Comparison of ENCODE assay signal across 10 mouse cellular contexts in genomic region chr14:32956486-32956885, GRCm38 (mm10). TPM values are rescaled to one million over a fixed set of nuclear protein-coding genes. Genes with fewer than 3 reads are reported as not detected.
DNase-seq lines count a peak whose midpoint lies in the region; ATAC-seq and TF ChIP-seq lines count a peak whose summit lies in the region.
"Had no signal": no experiment of that assay in that cellular context is flagged by ENCODE, and none has a peak within 500 bp of the region (broad histone marks: within the 10 kb centered on the region; RNA-seq: fewer than 3 reads in every experiment).

No protein-coding gene starts in this region.

- no peak for TF ChIP-seq POLR2A in kidney, adult 2 months (IDR thresholded peaks at IDR 0.05; ENCODE audit: low read depth, low read length)

- DNase-seq in adrenal gland, postnatal 14 days, result peak; percentile 43
- no peak for DNase-seq in adrenal gland, postnatal 4 days (ENCODE audit: low spot score in 2 of 2)
- DNase-seq in kidney, adult 2 months, result peak; percentile 12
- peak; percentile 81 for DNase-seq in Muller cell, postnatal 12 days (ENCODE audit: inconsistent ontology term)
- peak; percentile 87 to 90 for DNase-seq in heart, postnatal 10 days
- no peak for DNase-seq in urinary bladder, adult 18-20 months (ENCODE audit: low spot score in 2 of 2)
- no peak for DNase-seq in thymus, postnatal 4 days

- TF ChIP-seq CTCF in kidney, adult 2 months (conservative IDR thresholded peaks at IDR 0.05; ENCODE audit: insufficient read depth, insufficient read length, low read depth, low read length), result no peak

- no peaks in the 10 kb centered on the region for H3K36me3 ChIP-seq in kidney, adult 2 months (ENCODE audit: control insufficient read depth, insufficient read depth, low read length)
- no peaks in the 10 kb centered on the region for H3K36me3 ChIP-seq in kidney, embryonic 16.5 days (ENCODE audit: insufficient read depth, low read length)

- no peak overlapping the region for H3K9ac ChIP-seq in kidney, embryonic 16.5 days (replicated peaks; ENCODE audit: low read length)

- H3K27me3 ChIP-seq in kidney, adult 2 months (replicated peaks; ENCODE audit: control insufficient read depth, insufficient read depth, low read length), result no peaks in the 10 kb centered on the region
- peaks cover 34% of the 10 kb centered on the region for H3K27me3 ChIP-seq in kidney, embryonic 16.5 days (ENCODE audit: insufficient read depth, low read length)

- H3K27ac ChIP-seq in kidney, adult 2 months (ENCODE audit: insufficient read depth, low read depth, low read length), result no peak overlapping the region
- no peak overlapping the region for H3K27ac ChIP-seq in kidney, embryonic 16.5 days (ENCODE audit: low read length)
- H3K27ac ChIP-seq: macrophage had no signal

- H3K4me3 ChIP-seq in kidney, adult 2 months (ENCODE audit: insufficient read depth, low read depth, low read length), result no peak overlapping the region
- no peak overlapping the region for H3K4me3 ChIP-seq in kidney, embryonic 16.5 days (ENCODE audit: low read length)

- H3K4me1 ChIP-seq in kidney, adult 2 months (ENCODE audit: control insufficient read depth, insufficient read depth, low read length), result no peaks in the 10 kb centered on the region
- peaks cover 15% of the 10 kb centered on the region for H3K4me1 ChIP-seq in kidney, embryonic 16.5 days (ENCODE audit: insufficient read depth, low read length)

- H3K4me2 ChIP-seq in kidney, embryonic 16.5 days (replicated peaks; ENCODE audit: low read depth, low read length), result no peak overlapping the region

- 68% methylated on average over 8 of the region's 8 CpGs for WGBS in kidney, adult 2 months
- 61% methylated on average over 8 of the region's 8 CpGs for WGBS in kidney, embryonic 16.5 days

- ATAC-seq in kidney, embryonic 16.5 days (ENCODE audit: low FRiP score, low TSS enrichment), result no peak
- ATAC-seq: Patski had no signal

- intact Hi-C loops in heart, postnatal 10 days (cut with DNase I), result loop anchor here (5.0 kb wide), 1 partner anchor 74 kb away; no protein-coding TSS in a partner anchor

- H3K9me3 ChIP-seq in kidney, embryonic 16.5 days (ENCODE audit: low read length), result no peaks in the 10 kb centered on the region

RNA-seq across cellular contexts. Expression of gene Lrrc18, which starts 34.7 kb away (rescaled TPM):
- 0.48 and 0.60 TPM in 2 replicates for total RNA-seq in adrenal gland, postnatal 14 days (2021)
- under 1 TPM; 0.39 to 0.73 TPM for total RNA-seq in adrenal gland, postnatal 4 days (2021)
- 0.53 and 0.61 TPM in 2 replicates for polyA plus RNA-seq in kidney, adult 2 months (2012; rRNA removed)
- polyA plus RNA-seq in kidney, embryonic 16.5 days (2015; fragmentation: Nextera tagmentation; extraction: Ambion mirVana), result 0.29 and 0.95 TPM in 2 replicates
- under 1 TPM; 0.35 to 0.45 TPM for total RNA-seq in heart, postnatal 10 days (2021)
- polyA plus RNA-seq: macrophage, Patski had no signal

Comparison
In these comparisons a context has a peak if more than half of its experiments do, and no peak if none do; other contexts are left out.
1. DNase-seq: peak in adrenal gland, postnatal 14 days (single experiment), kidney, adult 2 months (single experiment), Muller cell, postnatal 12 days (single experiment) and heart, postnatal 10 days (2 of 2); none in adrenal gland, postnatal 4 days (0 of 2), urinary bladder, adult 18-20 months (0 of 2) and thymus, postnatal 4 days (single experiment).